Mouse (Mus musculus): ENCODE data around the gene Gm13124. TPM values are rescaled to one million over a fixed set of nuclear protein-coding genes. Genes with fewer than 3 reads are reported as not detected.
"Not testable (repeated sequence)": the region's sequence is repeated elsewhere in the genome, so short reads cannot be mapped to it uniquely, and the experiment has no call there.

The Gm13124 gene
- not detected for total RNA-seq (2021)
- long read RNA-seq, experiment 1: 0 reads
- long read RNA-seq, experiment 2: 0 reads

GRCm38 (mm10) chr4:144565034-144565433 is at the start of gene Gm13124:
Gm13124 (minus strand) TSS chr4:144565134.
- DNase-seq: no peak

GRCm38 (mm10) chr4:144614586-144614985 is 49.7 kb upstream of the Gm13124 start:
- DNase-seq: no peak

- no peak for DNase-seq
These were observed 48.5 kb upstream of the Gm13124 start, which contains the start of gene Aadacl4 for GRCm38 (mm10) chr4:144613407-144613806. Aadacl4 (plus strand) TSS chr4:144613707.

GRCm38 (mm10) chr4:144592790-144593189 is 27.9 kb upstream of the Gm13124 start:
- DNase-seq: no peak

- DNase-seq: not testable (repeated sequence)
These were observed 21.3 kb upstream of the Gm13124 start for GRCm38 (mm10) chr4:144586207-144586606.

- DNase-seq: no peak
These were observed 2.8 kb upstream of the Gm13124 start for GRCm38 (mm10) chr4:144567752-144568151.

GRCm38 (mm10) chr4:144561205-144561604 is 3.7 kb downstream of the Gm13124 start:
- DNase-seq: no peak

- peak; percentile 13 for DNase-seq
These were observed 5.1 kb downstream of the Gm13124 start for GRCm38 (mm10) chr4:144559792-144560191.

- no peak for DNase-seq
These were observed 13.8 kb downstream of the Gm13124 start for GRCm38 (mm10) chr4:144551156-144551555.

- DNase-seq: not testable (repeated sequence)
These were observed 19.6 kb downstream of the Gm13124 start for GRCm38 (mm10) chr4:144545339-144545738.

GRCm38 (mm10) chr4:144544689-144545088 is 20.2 kb downstream of the Gm13124 start:
- DNase-seq: no peak

GRCm38 (mm10) chr4:144519522-144519921 is 45.4 kb downstream of the Gm13124 start, which contains the start of gene 9430007A20Rik:
9430007A20Rik (plus strand) TSS chr4:144519822.
- DNase-seq: no peak

- no peak for DNase-seq
These were observed 58.4 kb downstream of the Gm13124 start for GRCm38 (mm10) chr4:144506518-144506917.

Other genes starting within 250 kb of the Gm13124 start
- gene Gm13128, start 234.9 kb downstream of the Gm13124 start, total RNA-seq (2021): not detected
- not detected for gene Gm13119, start 207.2 kb downstream of the Gm13124 start, total RNA-seq (2021)
- gene Pramef20, start 187.2 kb downstream of the Gm13124 start, total RNA-seq (2021): not detected
- gene Pramef12, start 156.7 kb downstream of the Gm13124 start, total RNA-seq (2021): under 1 TPM in 1 of 2 experiments, not detected in 1; 0.12 TPM
- gene 1700012P22Rik, start 126.4 kb downstream of the Gm13124 start, total RNA-seq (2021): not detected
- gene Gm9944, start 111.8 kb downstream of the Gm13124 start, total RNA-seq (2021): not detected
- not detected for gene Aadacl3, start 101.4 kb downstream of the Gm13124 start, total RNA-seq (2021)
- gene 9430007A20Rik, start 45.3 kb downstream of the Gm13124 start, total RNA-seq (2021): not detected
- gene Aadacl4, start 48.6 kb upstream of the Gm13124 start, total RNA-seq (2021): not detected
- gene Gm436, start 121.2 kb upstream of the Gm13124 start, total RNA-seq (2021): not detected
- not detected for gene Gm13178, start 156.3 kb upstream of the Gm13124 start, total RNA-seq (2021)
- gene Gm438, start 221.4 kb upstream of the Gm13124 start, total RNA-seq (2021): not detected